Mouse (Mus musculus) embryo, embryonic 11.5 days (tissue): ENCODE data around the gene Dhx9.
"Not testable (repeated sequence)": the region's sequence is repeated elsewhere in the genome, so short reads cannot be mapped to it uniquely, and the experiment has no call there.

ENCODE experiments used
- DNase-seq: peaks from one replicate; pipeline ENCODE4 v3.0.0-alpha.2; 2012; ENCODE audit warnings: low read depth, low spot score

Gene Dhx9

GRCm38 (mm10) chr1:153487500-153487879 lies at the start of gene Dhx9:
Dhx9 (minus strand) TSS chr1:153487660.
- peak; percentile 94 for DNase-seq

DNA sequence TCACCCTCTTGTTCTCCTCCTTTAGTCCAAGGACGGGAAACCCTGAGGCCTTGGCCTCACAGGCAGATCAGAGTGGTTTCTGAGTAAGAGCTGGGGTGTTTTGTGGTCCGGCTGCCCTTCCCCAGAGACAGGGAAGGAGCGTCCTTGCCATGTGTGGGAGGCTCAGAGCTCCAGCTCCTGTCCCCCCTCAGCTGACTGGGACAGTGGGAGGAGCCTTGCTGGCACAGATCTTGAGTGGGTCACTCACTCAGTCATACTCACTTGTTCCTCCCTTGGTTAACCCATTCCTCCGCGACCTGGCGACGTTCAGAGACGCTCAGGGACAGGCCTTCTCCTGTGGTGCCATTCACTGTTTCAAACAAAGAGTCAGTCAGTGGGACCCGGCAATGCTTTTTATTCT lies 48.2 kb upstream of the Dhx9 start:
- no peak for DNase-seq

- DNase-seq = not testable (repeated sequence)
Observed at GRCm38 (mm10) chr1:153532896-153533295, 45.4 kb upstream of the Dhx9 start.

DNA sequence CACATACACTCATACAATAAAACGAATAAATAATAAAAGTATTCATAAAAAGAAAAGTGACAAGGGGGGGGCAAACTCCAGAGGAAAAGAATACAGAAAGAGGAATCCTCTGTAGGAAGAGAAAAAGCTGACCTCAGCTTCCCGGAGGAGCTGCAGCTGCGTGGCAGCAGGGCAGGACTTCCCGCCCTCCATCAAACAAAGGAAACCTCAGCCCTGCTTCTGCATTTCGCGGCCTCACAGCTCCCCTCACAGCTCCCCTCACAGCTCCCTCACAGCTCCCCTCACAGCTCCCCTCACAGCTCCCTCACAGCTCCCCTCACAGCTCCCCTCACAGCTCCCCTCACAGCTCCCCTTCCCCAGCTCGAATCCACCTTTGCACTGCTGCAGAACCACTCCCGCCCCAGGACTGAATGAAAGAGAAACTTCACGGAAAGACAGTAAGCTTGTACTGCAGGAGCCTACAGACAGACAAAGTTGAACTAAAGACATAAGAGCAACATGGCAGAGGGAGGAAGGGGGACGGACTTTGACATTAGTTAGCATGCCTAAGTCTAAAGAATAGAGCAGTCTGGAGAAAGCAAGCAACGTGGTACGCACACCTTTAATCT lies 44.9 kb upstream of the Dhx9 start:
- DNase-seq = peak; percentile 38

DNA sequence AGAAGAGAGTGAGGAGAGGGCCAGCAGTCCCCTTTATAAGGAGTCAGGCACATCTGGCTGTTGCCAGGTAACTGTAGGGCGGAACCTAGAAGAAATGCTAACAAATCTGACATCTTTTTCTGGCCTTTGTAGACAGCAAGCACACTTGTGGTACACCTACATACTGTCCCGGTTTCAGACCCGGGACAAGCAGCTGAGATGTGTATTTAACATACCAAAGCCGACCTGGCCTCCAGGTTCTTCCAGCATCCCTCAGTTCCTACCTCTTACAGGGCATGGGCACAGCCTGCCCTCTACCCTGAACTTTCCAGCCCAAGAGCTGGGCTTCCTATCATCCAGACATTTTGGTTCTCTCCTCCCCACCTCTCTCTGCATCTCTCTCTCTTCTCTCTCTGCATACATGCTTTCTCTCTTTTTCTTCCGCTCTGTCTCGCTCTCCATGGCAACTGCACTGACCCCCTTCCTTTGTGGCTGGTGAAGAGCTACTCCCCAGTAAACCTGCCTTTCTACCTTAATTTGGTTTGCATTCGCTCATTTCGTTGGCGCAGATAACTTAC lies 44.3 kb upstream of the Dhx9 start:
- DNase-seq = peak; percentile 23

GRCm38 (mm10) chr1:153522116-153522515 lies 34.7 kb upstream of the Dhx9 start:
- DNase-seq = no peak

GRCm38 (mm10) chr1:153515368-153515767 lies 27.9 kb upstream of the Dhx9 start:
- no peak for DNase-seq

GRCm38 (mm10) chr1:153510330-153511009 lies 23.0 kb upstream of the Dhx9 start:
- DNase-seq = no peak

DNA sequence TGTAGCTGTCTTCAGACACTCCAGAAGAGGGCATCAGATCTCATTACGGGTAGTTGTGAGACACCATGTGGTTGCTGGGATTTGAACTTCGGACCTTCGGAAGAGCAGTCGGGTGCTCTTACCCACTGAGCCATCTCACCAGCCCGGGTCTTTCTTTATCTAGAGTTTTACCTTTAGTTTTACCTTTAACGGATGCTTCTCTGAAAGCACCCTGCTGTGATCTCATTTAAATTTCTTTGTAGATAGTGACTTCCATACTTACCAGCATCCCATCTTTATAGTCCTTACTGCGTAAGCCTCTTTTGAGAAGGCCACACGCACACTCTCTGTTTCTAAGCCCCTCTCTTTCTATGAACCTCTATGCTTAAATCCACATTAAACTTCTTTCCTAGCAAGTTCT lies 22.1 kb upstream of the Dhx9 start:
- DNase-seq = not testable (repeated sequence)

- DNase-seq = no peak
Observed at GRCm38 (mm10) chr1:153509012-153509411, 21.6 kb upstream of the Dhx9 start.

DNA sequence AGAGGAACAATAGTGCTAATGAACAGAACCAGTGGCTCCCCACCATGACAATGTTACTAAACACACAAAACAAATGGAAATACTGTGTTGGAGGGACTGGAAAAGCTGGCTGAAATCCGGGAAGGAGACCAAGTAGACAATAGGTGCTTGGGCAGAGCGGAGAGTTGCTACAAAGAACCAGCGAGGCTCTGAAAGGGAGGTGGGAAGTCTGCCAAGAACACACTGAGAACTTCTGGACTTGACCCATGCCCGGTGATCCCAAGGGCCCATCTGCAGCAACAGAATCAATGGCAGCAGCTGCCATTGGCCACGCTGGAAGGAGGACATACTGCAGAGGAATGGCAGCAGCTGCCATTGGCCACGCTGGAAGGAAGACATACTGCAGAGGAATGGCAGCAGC lies 18.8 kb upstream of the Dhx9 start:
- no peak for DNase-seq

DNA sequence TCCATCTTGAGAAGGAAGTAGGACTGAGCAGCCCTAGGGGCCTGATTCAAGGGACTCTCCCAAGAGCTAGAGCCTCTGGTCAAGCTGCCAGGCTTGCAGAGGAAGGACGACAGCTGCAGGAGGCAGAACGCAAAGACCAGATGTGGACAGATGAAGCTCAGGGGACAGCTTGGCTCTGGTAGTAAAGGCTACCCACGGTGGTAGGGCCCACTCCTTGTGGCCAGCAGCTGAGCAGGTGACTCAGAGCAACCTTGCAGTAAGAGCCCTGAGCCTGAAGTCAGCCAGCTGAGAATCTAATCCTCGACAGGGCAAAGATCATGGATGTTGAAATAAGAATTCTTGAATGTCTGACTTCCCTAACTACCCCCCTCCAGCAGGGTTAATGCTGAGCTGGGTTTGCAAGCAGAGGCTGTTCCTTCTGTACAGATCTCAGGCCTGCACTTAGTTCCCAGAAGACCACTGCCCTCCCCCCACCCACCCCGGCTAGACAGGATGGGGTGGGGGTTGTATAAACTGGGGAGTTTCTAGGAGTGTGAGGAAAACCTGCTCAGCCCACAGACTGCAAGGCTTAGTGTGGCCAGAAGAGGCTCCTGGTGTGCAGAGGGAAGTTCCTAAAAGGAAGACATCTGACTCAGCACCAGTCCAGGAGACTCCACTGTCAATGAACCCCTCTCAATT lies 14.3 kb upstream of the Dhx9 start:
- no peak for DNase-seq

- no peak for DNase-seq
Observed at GRCm38 (mm10) chr1:153500030-153500429, 12.6 kb upstream of the Dhx9 start.

DNA sequence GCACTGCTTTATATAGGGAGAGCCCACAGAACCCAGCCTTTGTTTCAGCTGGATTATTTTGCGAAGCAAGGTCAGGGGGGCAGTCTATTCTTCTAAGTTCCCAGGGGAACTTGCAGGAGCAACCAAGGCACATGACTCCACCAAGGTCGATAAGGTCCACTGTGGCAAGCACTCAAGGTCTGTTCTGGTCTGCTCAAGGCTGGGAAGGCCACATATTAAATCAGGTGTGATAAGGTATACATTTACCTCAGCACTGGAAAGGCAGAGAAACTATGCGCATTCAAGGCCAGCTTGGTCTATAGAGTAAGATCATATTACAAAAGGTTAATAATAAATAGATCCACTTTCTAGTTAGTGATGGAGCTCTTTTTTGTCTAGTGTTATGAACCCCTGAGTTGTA lies 8.6 kb upstream of the Dhx9 start:
- no peak for DNase-seq

DNA sequence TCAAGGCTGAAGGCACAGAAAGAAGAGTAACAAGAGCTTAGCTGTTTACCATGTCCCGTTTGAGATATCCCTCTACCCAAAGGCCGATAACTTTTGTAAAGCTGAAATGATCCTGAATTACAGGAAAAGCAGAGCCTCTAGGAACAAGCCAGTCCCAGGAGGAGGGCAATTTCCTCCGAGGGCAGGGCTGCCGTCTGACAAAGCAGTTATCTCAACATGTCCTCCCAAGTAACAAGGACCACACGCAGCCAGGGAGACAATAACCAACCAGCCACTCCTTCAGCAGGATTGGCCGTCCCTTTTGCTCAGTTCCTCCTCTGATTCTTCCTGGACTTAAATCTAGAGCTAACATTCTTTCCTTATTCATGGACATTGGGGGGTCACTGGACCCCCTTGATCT lies 6.5 kb upstream of the Dhx9 start:
- DNase-seq = no peak

DNA sequence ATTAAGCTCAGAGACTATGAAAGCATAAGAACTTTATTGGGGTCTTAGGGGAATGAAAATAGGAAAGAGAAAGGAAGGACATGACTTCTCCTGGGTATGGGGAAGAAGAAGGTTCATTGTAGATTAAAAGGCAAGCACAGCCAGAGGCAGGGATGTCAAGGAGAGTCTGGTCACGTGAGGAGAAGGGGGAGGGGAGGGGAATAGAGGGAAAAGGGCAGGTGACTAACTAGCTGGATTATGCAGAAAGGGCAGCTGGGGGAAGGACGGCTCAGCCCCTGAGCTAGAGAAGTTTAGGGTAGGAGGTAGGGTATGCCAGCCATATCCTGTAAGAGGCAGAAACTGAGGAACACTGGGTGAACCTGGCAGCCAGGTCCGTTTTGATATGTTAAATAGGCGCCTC lies 5.9 kb upstream of the Dhx9 start:
- no peak for DNase-seq

- no peak for DNase-seq
Observed at GRCm38 (mm10) chr1:153491822-153492221, 4.4 kb upstream of the Dhx9 start.

DNA sequence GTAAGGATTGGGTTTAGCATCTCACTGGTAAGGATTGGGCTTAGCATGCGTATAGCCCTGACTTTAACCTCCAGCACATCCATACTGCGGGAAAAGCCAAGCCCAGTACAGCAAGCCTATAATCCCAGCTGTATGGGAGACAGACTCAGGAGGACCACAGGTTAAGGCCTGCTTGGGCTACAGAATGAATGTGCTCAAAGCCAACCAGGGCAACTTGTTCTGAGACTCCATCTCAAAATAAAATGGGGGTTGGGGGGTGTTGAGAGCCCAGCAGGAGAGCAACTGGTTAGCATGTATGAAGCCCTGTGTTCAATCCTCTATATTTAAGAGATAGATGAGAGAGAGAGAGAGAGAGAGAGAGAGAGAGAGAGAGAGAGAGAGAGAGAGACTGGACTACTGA lies 3.9 kb upstream of the Dhx9 start:
- DNase-seq = no peak

DNA sequence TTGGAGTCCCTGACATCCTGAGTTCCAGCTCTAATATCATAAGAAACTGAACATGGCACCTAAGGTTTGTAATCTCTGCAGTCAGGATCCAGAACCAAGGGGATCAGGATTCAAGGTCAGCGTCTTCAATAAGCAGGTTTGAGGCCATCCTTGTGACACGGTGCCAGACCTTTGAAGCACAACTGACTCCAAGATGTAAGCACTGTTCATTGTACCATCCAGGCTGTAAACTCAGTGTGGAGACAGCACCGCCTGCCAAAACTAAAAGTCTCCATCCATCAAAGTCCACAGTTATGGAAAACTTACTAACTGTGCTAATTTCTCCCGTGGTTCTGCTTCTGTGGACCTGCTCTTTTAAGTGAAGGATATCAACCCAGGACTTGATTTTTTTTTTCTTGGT lies 2.5 kb upstream of the Dhx9 start:
- DNase-seq = no peak

DNA sequence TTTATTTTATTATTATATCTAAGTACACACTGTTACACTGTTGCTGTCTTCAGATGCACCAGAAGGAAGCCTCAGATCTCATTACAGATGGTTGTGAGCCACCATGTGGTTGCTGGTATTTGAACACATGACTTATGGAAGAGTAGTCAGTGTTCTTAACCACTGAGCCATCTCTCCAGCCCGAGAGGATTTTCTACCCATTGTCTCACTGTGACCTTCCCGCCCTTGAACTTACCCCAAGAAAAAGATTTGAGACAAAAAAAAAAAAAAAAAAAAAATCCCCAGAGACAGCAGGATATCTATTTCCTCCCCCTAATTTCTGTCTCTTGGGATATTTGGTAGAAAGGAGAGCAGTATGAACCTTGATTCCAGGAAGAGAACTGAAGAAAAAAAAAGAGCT lies 2.1 kb upstream of the Dhx9 start:
- no peak for DNase-seq

DNA sequence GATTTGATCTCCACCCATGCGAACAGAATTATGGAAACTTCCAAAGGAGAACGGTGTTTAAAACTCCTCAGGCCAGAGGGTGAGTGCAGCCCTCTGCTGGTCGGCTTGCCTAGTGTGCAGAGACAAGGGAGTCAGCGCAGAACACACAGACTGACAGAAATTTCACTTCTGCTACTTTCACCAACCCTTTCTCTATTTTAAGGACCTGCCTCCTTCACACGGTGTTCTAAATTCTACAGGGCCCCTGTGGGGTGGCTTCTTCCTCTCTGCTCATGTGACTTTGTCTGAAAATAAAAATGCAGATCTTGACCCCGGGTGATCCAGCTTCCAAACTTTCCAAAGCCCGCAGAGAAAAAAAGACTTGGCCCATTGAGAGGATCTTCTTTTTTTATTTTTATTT lies 1.7 kb upstream of the Dhx9 start:
- DNase-seq = no peak

DNA sequence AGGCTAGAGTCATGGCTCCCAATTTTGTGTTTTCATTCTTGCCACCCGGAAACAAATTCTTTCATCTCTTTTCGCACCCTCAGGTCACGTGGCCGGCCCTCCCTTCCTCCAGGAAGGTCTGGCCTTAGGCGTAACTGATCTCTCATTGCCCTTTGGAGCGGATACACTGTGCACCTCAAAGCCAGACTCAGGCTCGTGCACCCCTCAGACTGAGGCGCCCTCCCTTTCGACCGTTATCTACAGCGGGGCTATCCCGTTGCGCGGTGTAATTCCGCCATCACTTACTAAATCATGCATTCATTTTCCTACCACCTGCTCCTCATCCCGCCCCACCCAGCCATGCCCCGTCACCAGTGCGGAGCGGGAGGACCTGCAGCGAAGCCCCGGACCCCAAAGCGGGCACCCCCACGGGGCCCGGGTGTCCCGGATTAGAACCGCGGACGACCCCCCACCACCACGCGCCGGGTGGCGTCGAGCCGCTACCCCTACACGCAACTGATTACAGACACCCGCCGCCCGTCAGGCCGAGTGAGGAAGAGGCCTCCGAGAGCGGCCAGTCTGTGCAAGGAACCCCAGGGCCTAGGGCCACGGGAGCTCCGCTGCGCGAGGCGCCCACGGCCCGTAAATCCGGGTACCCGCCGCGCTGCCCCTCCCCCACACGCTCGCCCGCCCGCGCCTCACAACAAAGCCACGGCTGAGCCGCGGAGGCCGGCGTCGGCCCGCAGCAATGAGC lies 527 bp downstream of the Dhx9 start:
- DNase-seq = peak; percentile 32
